In genomic region chrX:49660781-49661180, GRCm38 (mm10) we compare ENCODE assay signal across 20 mouse cellular contexts. TPM values are rescaled to one million over a fixed set of nuclear protein-coding genes. Genes with fewer than 3 reads are reported as not detected.
DNase-seq lines count a peak whose midpoint lies in the region; ATAC-seq lines count a peak whose summit lies in the region.
"Not testable (repeated sequence)": the region's sequence is repeated elsewhere in the genome, so short reads cannot be mapped to it uniquely, and the experiment has no call there.
"Had no signal": no experiment of that assay in that cellular context is flagged by ENCODE, and none has a peak within 500 bp of the region (broad histone marks: within the 10 kb centered on the region; RNA-seq: fewer than 3 reads in every experiment).

No protein-coding gene starts in this region.

- H3K4me1 ChIP-seq in erythroblast, embryonic 14.5 days (ENCODE audit: control insufficient read depth); liver, embryonic 13.5 days (replicated peaks); megakaryocyte, embryonic 14.5 days: not testable (repeated sequence)

- 0 out of 2 replicates have a peak, but pooled peaks have one; percentile 18 for ATAC-seq in liver, embryonic 13.5 days (ENCODE audit: low read depth)

- 73% methylated on average over 27 of the region's 29 CpGs for WGBS in liver, embryonic 13.5 days (ENCODE audit: insufficient replicate concordance)

- DNase-seq in MN1 (ENCODE audit: low spot score) = peak; percentile 13
- DNase-seq in cerebellum, adult 18-20 months = peak; percentile 8 to 11
- DNase-seq in heart, postnatal 4 days = peak; percentile 8
- not testable (repeated sequence) for DNase-seq in liver, embryonic 13.5 days
- DNase-seq in spleen, postnatal 14 days (ENCODE audit: low spot score in 2 of 2) = peak; percentile 1 to 6
- peak; percentile 11 for DNase-seq in thymus, postnatal 25 days

- H3K9ac ChIP-seq in liver, embryonic 13.5 days = not testable (repeated sequence)

- not testable (repeated sequence) for H3K4me2 ChIP-seq in liver, embryonic 13.5 days

- not testable (repeated sequence) for H3K27me3 ChIP-seq in erythroblast, embryonic 14.5 days (ENCODE audit: control insufficient read depth); liver, embryonic 13.5 days; megakaryocyte, embryonic 14.5 days (replicated peaks)

- H3K27ac ChIP-seq in liver, embryonic 13.5 days = not testable (repeated sequence)

- not testable (repeated sequence) for H3K9me3 ChIP-seq in erythroblast, embryonic 14.5 days (ENCODE audit: control insufficient read depth, low read length); liver, embryonic 13.5 days (replicated peaks); megakaryocyte, embryonic 14.5 days

- not testable (repeated sequence) for H3K36me3 ChIP-seq in erythroblast, embryonic 14.5 days (ENCODE audit: control insufficient read depth); liver, embryonic 13.5 days; megakaryocyte, embryonic 14.5 days (replicated peaks; ENCODE audit: low read length)

- peak overlapping the region; percentile 59 for H3K4me3 ChIP-seq in erythroblast, embryonic 14.5 days (replicated peaks)
- H3K4me3 ChIP-seq in liver, embryonic 13.5 days (replicated peaks) = not testable (repeated sequence)
- H3K4me3 ChIP-seq in megakaryocyte, embryonic 14.5 days (replicated peaks) = peak overlapping the region; percentile 74

RNA-seq across cellular contexts. Expression of gene Olfr1320, which starts 11.4 kb away (rescaled TPM):
- not detected in 2 replicates for polyA plus RNA-seq in erythroblast, embryonic 14.5 days (2012)
- not detected for total RNA-seq in heart, postnatal 4 days (2021)
- not detected in 2 replicates for polyA plus RNA-seq in liver, embryonic 13.5 days (2015; fragmentation: Nextera tagmentation; extraction: Ambion mirVana)
- polyA plus RNA-seq in megakaryocyte, embryonic 14.5 days (2012; ENCODE audit: insufficient read depth, low replicate concordance) = not detected in 2 replicates
- total RNA-seq: forebrain, postnatal 0 days; gastrocnemius, postnatal 25 days; layer of hippocampus, postnatal 36 days had no signal
- polyA plus RNA-seq: CD4-positive, CD25-positive, alpha-beta regulatory T cell, adult 4 months; forebrain, postnatal 0 days; heart, embryonic 14.5 days; hindbrain, embryonic 12.5 days; intestine, embryonic 15.5 days; limb, embryonic 10.5 days; liver, embryonic 15.5 days; midbrain, embryonic 11.5 days; myocyte; stomach, embryonic 14.5 days had no signal
